Mouse (Mus musculus) heart, embryonic 12.5 days (tissue): Measurements from ENCODE around the gene Pomgnt2. TPM values are rescaled to one million over a fixed set of nuclear protein-coding genes. Genes with fewer than 3 reads are reported as not detected.

Experiments used
- ATAC-seq: fragments of 200-750 bp; cut with Nextera tagmentation; 2 replicates; pipeline ENCODE4 v1.8.0; 2017; ENCODE audit warnings: moderate TSS enrichment, moderate library complexity; ENCODE audit not compliant: insufficient number of reproducible peaks, low FRiP score
- H3K27ac ChIP-seq: fragments of 300-500 bp; sonication (generic); 2 replicates; pipeline ENCODE4 v1.5.1; 2016; ENCODE audit warnings: mild to moderate bottlenecking, moderate library complexity; ENCODE audit not compliant: poor library complexity, severe bottlenecking
- H3K27me3 ChIP-seq: fragments of 300-500 bp; sonication (generic); replicated peaks from 2 replicates; pipeline ENCODE4 v1.6.1; 2016; ENCODE audit warnings: mild to moderate bottlenecking, moderate library complexity
- H3K36me3 ChIP-seq: fragments of 300-500 bp; sonication (generic); 2 replicates; pipeline ENCODE4 v1.6.1; 2016; ENCODE audit warnings: mild to moderate bottlenecking, moderate library complexity
- H3K4me1 ChIP-seq: fragments of 300-500 bp; sonication (generic); replicated peaks from 2 replicates; pipeline ENCODE4 v1.6.1; 2016; ENCODE audit warnings: mild to moderate bottlenecking
- H3K4me2 ChIP-seq: fragments of 300-500 bp; sonication (generic); 2 replicates; pipeline ENCODE4 v1.6.1; 2016; ENCODE audit warnings: mild to moderate bottlenecking, moderate library complexity
- H3K4me3 ChIP-seq: fragments of 300-500 bp; sonication (generic); 2 replicates; pipeline ENCODE4 v1.5.1; 2016; ENCODE audit warnings: mild to moderate bottlenecking
- H3K9ac ChIP-seq: fragments of 300-500 bp; sonication (generic); 2 replicates; pipeline ENCODE4 v1.6.1; 2016; ENCODE audit warnings: mild to moderate bottlenecking, moderate library complexity
- H3K9me3 ChIP-seq: fragments of 300-500 bp; sonication (generic); replicated peaks from 2 replicates; pipeline ENCODE4 v1.6.1; 2016; ENCODE audit warnings: mild to moderate bottlenecking, moderate library complexity
- WGBS: fragments of 180-500 bp; shearing (Covaris S2); methylation state at CpG from one replicate; pipeline ENCODE4 v1.1.7; 2016; 5-methylcytosine and 5-hydroxymethylcytosine counted together
- polyA plus RNA-seq: library from polyadenylated mRNA; unstranded; fragments of >200 nt; fragmentation: Nextera tagmentation; extraction: Ambion mirVana; gene quantifications from 2 replicates; pipeline ENCODE4 v1.2.1, GENCODE M21; 2016

The Pomgnt2 gene
- polyA plus RNA-seq, 1 experiment from 2014 or later, result 14.3 TPM

GRCm38 (mm10) chr9:121937944-121938355 is 59.0 kb downstream of the Pomgnt2 start:
- peak overlapping the region; percentile 65 for H3K4me2 ChIP-seq
- no peaks in the 10 kb centered on the region for H3K4me1 ChIP-seq
- no peaks in the 10 kb centered on the region for H3K36me3 ChIP-seq
- 51% methylated on average over 21 of the region's 21 CpGs for WGBS
- H3K9me3 ChIP-seq, result no peaks in the 10 kb centered on the region
- H3K9ac ChIP-seq, result 0 out of 2 replicates have a peak overlapping the region, but pooled peaks have one; percentile 28
- peak overlapping the region; percentile 41 for H3K4me3 ChIP-seq
- peaks cover 8% of the 10 kb centered on the region for H3K27me3 ChIP-seq
- H3K27ac ChIP-seq, result no peak overlapping the region
- 0 out of 2 replicates have a peak, but pooled peaks have one; percentile 29 for ATAC-seq

- H3K4me3 ChIP-seq, result peak overlapping the region; percentile 41; the same call in 1 of the 2 replicates
- H3K4me2 ChIP-seq, result peak overlapping the region; percentile 65
- ATAC-seq, result no peak
- H3K36me3 ChIP-seq, result no peaks in the 10 kb centered on the region
- H3K9me3 ChIP-seq, result no peaks in the 10 kb centered on the region
- H3K4me1 ChIP-seq, result no peaks in the 10 kb centered on the region
- H3K9ac ChIP-seq, result no peak overlapping the region
- no peak overlapping the region for H3K27ac ChIP-seq
- H3K27me3 ChIP-seq, result peaks cover 13% of the 10 kb centered on the region
- WGBS, result 50% methylated on average over 6 of the region's 6 CpGs
Observed at GRCm38 (mm10) chr9:121937451-121937864, 59.5 kb downstream of the Pomgnt2 start.

GRCm38 (mm10) chr9:121936952-121937351 is 60.0 kb downstream of the Pomgnt2 start:
- Histone ChIP-seq H3K27ac (no peak overlapping the region), H3K4me1 (no peaks in the 10 kb centered on the region), H3K9me3 (no peaks in the 10 kb centered on the region), H3K4me2 (no peak overlapping the region), H3K36me3 (no peaks in the 10 kb centered on the region), H3K27me3 (peaks cover 15% of the 10 kb centered on the region), H3K4me3 (no peak overlapping the region), H3K9ac (no peak overlapping the region)
- 65% methylated on average over 1 of the region's 1 CpGs for WGBS
- no peak for ATAC-seq

- Histone ChIP-seq H3K4me3 (no peak overlapping the region), H3K4me1 (no peaks in the 10 kb centered on the region), H3K27me3 (peaks cover 15% of the 10 kb centered on the region), H3K27ac (no peak overlapping the region), H3K36me3 (no peaks in the 10 kb centered on the region), H3K9me3 (no peaks in the 10 kb centered on the region), H3K4me2 (no peak overlapping the region), H3K9ac (no peak overlapping the region)
- ATAC-seq, result no peak
- WGBS, result 75% methylated on average over 4 of the region's 4 CpGs
Observed at GRCm38 (mm10) chr9:121934856-121935255, 62.1 kb downstream of the Pomgnt2 start.

Other genes with a start within 250 kb of the Pomgnt2 start
- gene Zfp651, start 237.8 kb downstream of the Pomgnt2 start, polyA plus RNA-seq, result 12.5 and 14.9 TPM in 2 replicates
- 0.73 and 1.1 TPM in 2 replicates for gene Klhl40, start 219.5 kb downstream of the Pomgnt2 start, polyA plus RNA-seq
- gene Hhatl, start 204.6 kb downstream of the Pomgnt2 start, polyA plus RNA-seq, result 5.3 and 5.7 TPM in 2 replicates
- gene Ccdc13, start 157.6 kb downstream of the Pomgnt2 start, polyA plus RNA-seq, result 0.08 TPM in 1 of 2 replicates, not detected in the other
- gene Higd1a, start 138.7 kb downstream of the Pomgnt2 start, polyA plus RNA-seq, result 237 and 257 TPM in 2 replicates
- 0.09 and 0.32 TPM in 2 replicates for gene Ackr2, start 98.8 kb downstream of the Pomgnt2 start, polyA plus RNA-seq
- not detected in 2 replicates for gene Cyp8b1, start 80.8 kb downstream of the Pomgnt2 start, polyA plus RNA-seq
- gene Fam198a, start 46.1 kb downstream of the Pomgnt2 start, polyA plus RNA-seq, result 0.68 and 1.00 TPM in 2 replicates
- 53.4 and 62.3 TPM in 2 replicates for gene Snrk, start 120.2 kb upstream of the Pomgnt2 start, polyA plus RNA-seq